Comparison of ENCODE assay signal across 27 mouse cellular contexts in genomic region chr11:59739996-59740395, GRCm38 (mm10). TPM values are rescaled to one million over a fixed set of nuclear protein-coding genes. Genes with fewer than 3 reads are reported as not detected.
A peak's percentile ranks its signal among the peaks of the same experiment; 100 is the strongest.
DNase-seq lines count a peak whose midpoint lies in the region; ATAC-seq and TF ChIP-seq lines count a peak whose summit lies in the region.
"Had no signal": no experiment of that assay in that cellular context is flagged by ENCODE, and none has a peak within 500 bp of the region (broad histone marks: within the 10 kb centered on the region; RNA-seq: fewer than 3 reads in every experiment).

No protein-coding gene starts in this region.

- peak overlapping the region; percentile 76 for H3K27ac ChIP-seq in testis, adult 2 months (ENCODE audit: control insufficient read depth, insufficient read depth, low read depth, low read length)
- H3K27ac ChIP-seq: embryonic facial prominence, embryonic 12.5 days; hindbrain, postnatal 0 days; liver, embryonic 14.5 days; lung, embryonic 15.5 days; neural tube, embryonic 15.5 days had no signal

- H3K4me3 ChIP-seq in testis, adult 2 months (ENCODE audit: control insufficient read depth, low read depth, low read length), result peak overlapping the region; percentile 86
- H3K4me3 ChIP-seq: embryonic facial prominence, embryonic 12.5 days; heart, embryonic 12.5 days; lung, embryonic 15.5 days; neural tube, embryonic 15.5 days had no signal

- H3K27me3 ChIP-seq in testis, adult 2 months (ENCODE audit: control insufficient read depth, insufficient read depth, low read length), result no peaks in the 10 kb centered on the region
- H3K27me3 ChIP-seq: embryonic facial prominence, embryonic 12.5 days; heart, embryonic 12.5 days; lung, embryonic 15.5 days; neural tube, embryonic 15.5 days had no signal

- DNase-seq in testis, postnatal 10 days (ENCODE audit: low spot score), result no peak
- peak; percentile 45 for DNase-seq in ZHBTc4 (ENCODE audit: low read depth, low spot score)
- DNase-seq in kidney, postnatal 36 days, result no peak
- no peak for DNase-seq in layer of hippocampus, postnatal 14 days (ENCODE audit: low spot score in 2 of 2)
- no peak for DNase-seq in ovary, adult 18-20 months (ENCODE audit: low spot score)
- DNase-seq in layer of hippocampus, adult 11-12 months (ENCODE audit: low spot score), result no peak
- DNase-seq: adrenal gland, adult 2 months; cerebellum, adult 11-12 months; cerebellum, postnatal 10 days; gastrocnemius, postnatal 10 days; heart, adult 11 months; heart, postnatal 10 days; kidney, adult 9 months; kidney, postnatal 14 days; lung, postnatal 4 days; retina, postnatal 1 day; thymus, postnatal 25 days had no signal

- ATAC-seq in megakaryocyte progenitor cell, adult 5-6 weeks (replicated peaks; ENCODE audit: poor library complexity), result peak; percentile 68
- ATAC-seq: forebrain, embryonic 14.5 days; hindbrain, postnatal 0 days; intestine, embryonic 16.5 days had no signal

- peaks cover 15% of the 10 kb centered on the region for H3K36me3 ChIP-seq in testis, adult 2 months (ENCODE audit: control insufficient read depth, insufficient read depth, low read length)

- no peak for TF ChIP-seq CTCF in testis, adult 2 months (IDR thresholded peaks at IDR 0.05; ENCODE audit: control insufficient read depth, insufficient read depth, insufficient replicate concordance, low read depth, low read length)

- peak; percentile 52; the same call in 1 of the 2 replicates for TF ChIP-seq POLR2A in testis, adult 2 months (IDR thresholded peaks at IDR 0.05; ENCODE audit: control insufficient read depth, low read depth, low read length)

- no peaks in the 10 kb centered on the region for H3K4me1 ChIP-seq in testis, adult 2 months (ENCODE audit: control insufficient read depth, insufficient read depth, low read length)
- H3K4me1 ChIP-seq: embryonic facial prominence, embryonic 12.5 days; heart, embryonic 12.5 days; lung, embryonic 15.5 days; neural tube, embryonic 15.5 days had no signal

RNA-seq across cellular contexts. Expression of gene Pld6, which starts 47.4 kb away (rescaled TPM):
- 101 and 110 TPM in 2 replicates for polyA plus RNA-seq in testis, adult 2 months (2012; rRNA removed)
- 0.37 and 1.1 TPM in 2 replicates for total RNA-seq in megakaryocyte progenitor cell, adult 5-6 weeks (2015)
- 0.91 and 1.3 TPM in 2 replicates for total RNA-seq in megakaryocyte progenitor cell, adult 5-6 weeks (2017)
- under 1 TPM; 0.91 to 0.92 TPM for total RNA-seq in layer of hippocampus, postnatal 14 days (2021)
